Mouse (Mus musculus) heart, adult 2 months (tissue): ENCODE measurements around the gene Acsm3.

ENCODE experiments used
- CTCF ChIP-seq: fragments of 200-600 bp; IDR thresholded peaks from 2 replicates; pipeline ENCODE4 v1.8.1; 2022; ENCODE audit warnings: antibody characterized with exemption, mild to moderate bottlenecking, moderate library complexity
- POLR2A ChIP-seq: fragments of 200-500 bp; IDR thresholded peaks from 2 replicates; pipeline ENCODE4 v1.6.1; 2011; ENCODE audit warnings: mild to moderate bottlenecking, low read depth, low read length, control low read depth; ENCODE audit not compliant: insufficient read depth

- no peak for TF ChIP-seq CTCF
- TF ChIP-seq POLR2A, result no peak
These were observed 33.0 kb downstream of the Acsm3 start, which contains the start of the genes Rexo5 and Eri2 for GRCm38 (mm10) chr7:119793586-119794250.
